Mouse (Mus musculus): ENCODE measurements around the gene Maml3. TPM values are rescaled to one million over a fixed set of nuclear protein-coding genes. Genes with fewer than 3 reads are reported as not detected.

Gene Maml3
- total RNA-seq, 2 experiments from 2014 or later = 9.9 to 10.1 TPM

GRCm38 (mm10) chr3:51901151-51901550, 203.7 kb downstream of the Maml3 start:
- no peak for DNase-seq (ENCODE audit: low spot score in 2 of 2)
- intact Hi-C loops (cut with DNase I) = no loop called here

GRCm38 (mm10) chr3:51894514-51894913, 210.4 kb downstream of the Maml3 start:
- intact Hi-C loops (cut with DNase I) = loop anchor here (5.0 kb wide), 1 partner anchor 303 kb away; no protein-coding TSS in a partner anchor
- no peak for DNase-seq (ENCODE audit: low spot score in 2 of 2)

- intact Hi-C loops (cut with DNase I) = loop anchor here (5.0 kb wide), 1 partner anchor 306 kb away; no protein-coding TSS in a partner anchor
- no peak for DNase-seq (ENCODE audit: low spot score in 2 of 2)
Measured at GRCm38 (mm10) chr3:51891562-51892119, 213.2 kb downstream of the Maml3 start.

GRCm38 (mm10) chr3:51890181-51890580, 214.7 kb downstream of the Maml3 start:
- intact Hi-C loops (cut with DNase I) = loop anchor here (5.0 kb wide), 1 partner anchor 307 kb away; no protein-coding TSS in a partner anchor

GRCm38 (mm10) chr3:51889776-51890175, 215.1 kb downstream of the Maml3 start:
- intact Hi-C loops (cut with DNase I) = loop anchor here (5.0 kb wide), 4 partner anchors 73 to 308 kb away; no protein-coding TSS in a partner anchor
- DNase-seq (ENCODE audit: low spot score in 2 of 2) = peak; percentile 63 to 84

More at GRCm38 (mm10) chr3:51890181-51890580, 214.7 kb downstream of the Maml3 start:
- DNase-seq (ENCODE audit: low spot score in 2 of 2) = no peak

GRCm38 (mm10) chr3:51888662-51889433, 216.0 kb downstream of the Maml3 start:
- no peak for DNase-seq (ENCODE audit: low spot score in 2 of 2)
- intact Hi-C loops (cut with DNase I) = loop anchor here (5.0 kb wide), 3 partner anchors 73 to 213 kb away; no protein-coding TSS in a partner anchor

- intact Hi-C loops (cut with DNase I) = loop anchor here (5.0 kb wide), 3 partner anchors 74 to 214 kb away; no protein-coding TSS in a partner anchor
- no peak for DNase-seq (ENCODE audit: low spot score in 2 of 2)
Measured at GRCm38 (mm10) chr3:51888295-51888661, 216.6 kb downstream of the Maml3 start.

- no peak for DNase-seq (ENCODE audit: low spot score in 2 of 2)
- intact Hi-C loops (cut with DNase I) = loop anchor here (1.0 to 5.0 kb wide), 4 partner anchors 76 to 216 kb away; no protein-coding TSS in a partner anchor
Measured at GRCm38 (mm10) chr3:51885920-51886319, 219.0 kb downstream of the Maml3 start.

GRCm38 (mm10) chr3:51885487-51885886, 219.4 kb downstream of the Maml3 start:
- DNase-seq (ENCODE audit: low spot score in 2 of 2) = peak in 1 of 2 experiments; percentile 92

GRCm38 (mm10) chr3:51881981-51882380, 222.9 kb downstream of the Maml3 start:
- no peak for DNase-seq (ENCODE audit: low spot score in 2 of 2)
- intact Hi-C loops (cut with DNase I) = no loop called here

More at GRCm38 (mm10) chr3:51885487-51885886, 219.4 kb downstream of the Maml3 start:
- intact Hi-C loops (cut with DNase I) = loop anchor here (1.0 to 5.0 kb wide), 4 partner anchors 77 to 217 kb away; no protein-coding TSS in a partner anchor

GRCm38 (mm10) chr3:51881393-51881792, 223.5 kb downstream of the Maml3 start:
- no peak for DNase-seq (ENCODE audit: low spot score in 2 of 2)
- intact Hi-C loops (cut with DNase I) = no loop called here

GRCm38 (mm10) chr3:51880506-51881036, 224.3 kb downstream of the Maml3 start:
- peak in 1 of 2 experiments; percentile 23 for DNase-seq (ENCODE audit: low spot score in 2 of 2)
- intact Hi-C loops (cut with DNase I) = no loop called here

- no peak for DNase-seq (ENCODE audit: low spot score in 2 of 2)
- intact Hi-C loops (cut with DNase I) = no loop called here
Measured at GRCm38 (mm10) chr3:51879211-51879610, 225.7 kb downstream of the Maml3 start.

GRCm38 (mm10) chr3:51878577-51878976, 226.3 kb downstream of the Maml3 start:
- DNase-seq (ENCODE audit: low spot score in 2 of 2) = no peak
- intact Hi-C loops (cut with DNase I) = no loop called here

- no peak for DNase-seq (ENCODE audit: low spot score in 2 of 2)
- intact Hi-C loops (cut with DNase I) = no loop called here
Measured at GRCm38 (mm10) chr3:51876729-51877128, 228.1 kb downstream of the Maml3 start.

- no peak for DNase-seq (ENCODE audit: low spot score in 2 of 2)
- intact Hi-C loops (cut with DNase I) = no loop called here
Measured at GRCm38 (mm10) chr3:51875629-51876028, 229.2 kb downstream of the Maml3 start.

GRCm38 (mm10) chr3:51874252-51874651, 230.6 kb downstream of the Maml3 start:
- intact Hi-C loops (cut with DNase I) = no loop called here
- DNase-seq (ENCODE audit: low spot score in 2 of 2) = no peak

- no peak for DNase-seq (ENCODE audit: low spot score in 2 of 2)
- intact Hi-C loops (cut with DNase I) = no loop called here
Measured at GRCm38 (mm10) chr3:51872771-51873170, 232.1 kb downstream of the Maml3 start.

- no peak for DNase-seq (ENCODE audit: low spot score in 2 of 2)
- intact Hi-C loops (cut with DNase I) = no loop called here
Measured at GRCm38 (mm10) chr3:51871346-51871745, 233.5 kb downstream of the Maml3 start.

GRCm38 (mm10) chr3:51869980-51870379, 234.9 kb downstream of the Maml3 start:
- peak in 1 of 2 experiments; percentile 71 for DNase-seq (ENCODE audit: low spot score in 2 of 2)
- intact Hi-C loops (cut with DNase I) = loop anchor here (5.0 kb wide), 1 partner anchor 47 kb away; no protein-coding TSS in a partner anchor
